Mouse (Mus musculus) olfactory bulb, adult 2 months (tissue): Measurements from ENCODE around the gene Nipbl.

Experiments used
- CTCF ChIP-seq: fragments of 200-500 bp; IDR thresholded peaks from 2 replicates; pipeline ENCODE4 v1.5.1; 2012; ENCODE audit warnings: low read depth, mild to moderate bottlenecking, low read length, moderate library complexity; ENCODE audit not compliant: insufficient read depth
- POLR2A ChIP-seq: fragments of 200-500 bp; IDR thresholded peaks from 2 replicates; pipeline ENCODE4 v1.6.1; 2012; ENCODE audit warnings: mild to moderate bottlenecking, low read depth, low read length, moderate library complexity; ENCODE audit not compliant: insufficient read depth

DNA sequence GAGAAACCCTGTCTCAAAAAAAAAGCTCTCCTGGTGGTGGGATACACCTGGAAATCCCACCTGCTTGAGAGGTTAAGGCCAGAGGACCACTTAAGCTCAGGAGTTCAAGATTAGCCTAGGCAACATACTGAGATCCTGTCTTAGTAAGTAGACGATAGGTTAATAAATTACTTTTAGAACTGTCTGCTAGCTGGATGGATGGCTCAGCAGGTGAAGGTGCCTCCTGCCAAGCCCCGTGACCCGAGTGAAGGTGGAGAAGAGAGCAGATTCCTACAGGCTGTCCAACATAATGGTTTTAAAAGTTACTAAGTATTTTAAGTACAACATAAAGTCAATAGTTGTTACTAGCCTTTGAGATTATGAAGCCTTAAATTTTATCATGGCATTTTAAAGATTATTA lies 178.3 kb downstream of the Nipbl start:
- TF ChIP-seq CTCF = no peak
- TF ChIP-seq POLR2A = no peak
